Mouse (Mus musculus): Measurements from ENCODE around the gene Atad5.

DNA sequence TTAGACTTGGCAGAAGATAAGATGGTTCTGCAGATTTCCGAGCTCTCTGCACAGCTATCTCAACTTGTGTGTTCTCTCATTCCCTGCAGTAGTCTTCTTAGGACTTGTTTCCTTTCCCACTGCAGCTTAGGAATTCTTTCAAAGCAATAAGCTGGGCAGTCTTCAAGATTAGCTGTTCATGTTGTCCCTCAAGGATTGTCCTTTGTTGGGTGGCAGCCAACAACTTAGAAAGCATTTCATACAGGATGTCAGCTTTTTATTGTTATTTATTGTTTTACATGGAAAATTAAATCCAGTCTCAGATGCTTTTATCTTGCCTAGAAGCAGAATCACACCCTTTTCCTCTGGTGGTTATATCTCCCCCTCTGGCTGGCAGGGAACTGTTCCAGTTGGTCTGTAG lies 27.2 kb downstream of the Atad5 start:
- TF ChIP-seq CTCF (IDR thresholded peaks at IDR 0.05; ENCODE audit: extremely low read depth, insufficient read depth, insufficient read length, insufficient replicate concordance) (no peak), POLR2A (IDR thresholded peaks at IDR 0.05; ENCODE audit: low read depth, low read length) (no peak)
